Mouse (Mus musculus) mesoderm, embryonic 11.5 days (tissue): ENCODE measurements around the gene Pskh1.

Experiments used
- DNase-seq: peaks from one replicate; pipeline ENCODE4 v3.0.0-alpha.2; 2012; ENCODE audit warnings: low read depth, low spot score

The Pskh1 gene

DNA sequence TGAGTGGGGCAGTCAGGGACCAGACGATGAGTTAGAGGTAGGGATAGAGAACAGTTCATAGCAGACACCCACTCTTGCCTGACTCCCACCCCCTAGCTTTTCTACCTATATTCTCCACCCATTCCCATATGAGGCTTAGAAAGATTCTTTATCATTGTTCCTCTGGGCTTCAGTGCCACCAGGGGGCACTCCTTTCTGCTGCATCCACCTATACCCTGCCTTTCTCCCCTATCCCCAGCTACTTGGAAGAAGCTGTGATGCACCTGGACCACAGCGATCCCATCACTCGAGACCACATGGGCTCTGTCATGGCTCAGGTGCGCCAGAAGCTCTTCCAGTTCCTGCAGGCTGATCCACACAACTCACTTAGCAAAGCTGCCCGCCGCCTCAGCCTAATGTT lies 7.8 kb upstream of the Pskh1 start:
- DNase-seq = no peak

GRCm38 (mm10) chr8:105893339-105893738 lies 6.9 kb upstream of the Pskh1 start, which contains the start of gene Nrn1l:
Gene Nrn1l (plus strand): TSS chr8:105893567.
- DNase-seq = peak; percentile 78

DNA sequence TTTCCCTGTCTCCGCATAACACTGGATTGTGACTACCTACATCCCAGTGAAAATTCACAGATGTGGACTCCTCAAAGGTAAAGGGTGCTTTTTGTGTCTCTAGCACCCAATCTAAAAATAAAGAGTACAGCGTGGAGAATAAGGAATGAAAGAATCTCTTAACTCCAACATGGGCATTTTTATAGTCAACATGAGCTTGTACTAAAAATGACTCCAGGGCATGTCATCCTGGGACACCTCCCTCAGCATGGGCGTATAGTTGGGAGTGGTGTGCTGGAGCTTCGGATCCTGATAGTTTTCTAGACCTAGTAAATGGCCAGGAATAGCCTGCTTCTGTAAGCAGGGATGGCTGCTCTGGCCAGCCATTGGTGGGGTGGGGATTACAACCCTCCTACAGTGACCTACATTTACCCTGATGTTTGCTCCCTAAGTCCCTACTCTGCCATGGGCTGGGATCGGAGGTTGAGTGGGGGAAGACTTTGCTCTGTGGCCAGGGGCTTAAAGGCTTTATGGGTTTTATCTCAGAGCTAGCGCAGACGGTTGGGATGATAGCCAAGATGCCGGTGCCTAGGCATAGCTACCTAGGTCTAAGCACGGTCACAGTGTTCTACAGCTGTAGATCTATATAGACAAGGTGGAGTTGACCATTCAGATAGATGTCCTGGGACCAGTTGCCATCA lies 2.3 kb upstream of the Pskh1 start:
- no peak for DNase-seq

DNA sequence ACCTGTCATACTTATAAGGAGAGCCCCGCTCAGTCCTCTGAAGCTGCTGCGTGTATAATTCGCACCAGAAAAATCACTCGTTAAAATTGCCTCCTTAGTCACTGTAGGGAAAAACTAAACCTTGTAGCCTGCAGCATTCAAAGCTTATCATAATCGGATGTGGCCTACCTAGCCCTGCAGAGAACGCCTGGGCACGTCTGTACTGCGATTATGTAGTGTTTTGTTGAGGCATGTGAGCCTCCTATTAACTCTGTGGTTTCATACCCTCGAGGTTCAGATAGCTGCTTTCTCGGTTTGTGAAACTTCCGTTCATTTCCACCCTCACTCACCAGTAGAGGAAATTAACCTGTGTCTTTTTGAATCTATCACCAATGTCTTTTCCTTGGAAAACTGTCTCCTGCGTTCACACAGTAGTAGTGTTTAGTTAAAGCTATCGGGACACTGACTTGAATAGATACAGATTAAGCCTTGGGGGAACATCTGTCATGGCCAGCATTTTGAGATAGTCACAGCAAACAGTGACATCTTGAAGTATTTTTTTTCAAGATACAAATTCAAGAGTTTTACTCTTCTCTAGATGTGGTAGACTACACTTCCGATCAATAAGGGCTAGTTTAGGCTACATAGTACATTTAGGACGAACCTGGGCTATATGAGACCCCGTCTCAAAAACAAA lies 838 bp downstream of the Pskh1 start:
- no peak for DNase-seq

GRCm38 (mm10) chr8:105919390-105919789 lies 19.1 kb downstream of the Pskh1 start:
- no peak for DNase-seq

DNA sequence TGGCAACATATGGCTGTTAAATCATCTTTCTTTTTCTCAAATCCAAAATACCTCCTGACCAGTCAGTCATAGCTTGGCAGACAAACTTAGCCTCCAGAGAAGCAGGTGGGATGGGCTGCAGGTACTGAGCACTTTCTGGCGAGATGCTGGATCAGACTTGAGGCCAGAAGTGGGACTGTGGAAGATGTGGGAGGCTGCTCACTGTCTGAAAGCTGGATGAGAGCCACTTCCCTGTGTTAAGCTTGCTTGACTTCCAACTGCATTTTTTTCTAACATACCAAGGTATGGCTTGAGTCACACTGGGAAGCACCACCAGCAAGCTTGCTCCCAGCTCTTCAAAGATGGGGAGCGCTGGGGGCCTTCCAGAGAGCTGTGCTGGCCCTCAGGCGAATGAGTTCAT lies 24.9 kb downstream of the Pskh1 start:
- no peak for DNase-seq

- peak; percentile 84 for DNase-seq
Observed at GRCm38 (mm10) chr8:105930602-105931001, 30.4 kb downstream of the Pskh1 start.

DNA sequence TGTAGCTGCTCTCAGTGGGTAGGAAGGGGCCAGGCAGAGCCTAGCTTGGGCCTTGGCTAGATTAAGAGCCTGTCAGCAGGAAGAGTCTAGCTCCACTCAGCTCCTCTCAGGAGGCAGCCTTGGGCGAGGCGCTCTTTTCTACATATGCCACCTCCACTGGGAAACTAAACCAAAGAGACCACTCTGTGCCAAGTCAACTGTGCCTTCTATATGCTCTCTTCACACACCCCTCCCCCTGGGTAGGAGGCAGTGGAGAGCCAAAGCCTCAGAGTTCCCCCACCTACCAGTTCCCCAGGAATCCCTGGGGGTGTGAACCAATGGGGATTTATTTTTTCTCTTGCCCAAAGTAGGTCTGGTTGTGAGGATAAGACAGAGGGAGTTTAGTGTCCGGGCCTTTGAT lies 31.0 kb downstream of the Pskh1 start:
- no peak for DNase-seq

- DNase-seq = no peak
Observed at GRCm38 (mm10) chr8:105932525-105932924, 32.3 kb downstream of the Pskh1 start.

- DNase-seq = no peak
Observed at GRCm38 (mm10) chr8:105933762-105934161, 33.5 kb downstream of the Pskh1 start, which contains the start of gene Ctrl. Gene Ctrl (minus strand): TSS chr8:105933862.

DNA sequence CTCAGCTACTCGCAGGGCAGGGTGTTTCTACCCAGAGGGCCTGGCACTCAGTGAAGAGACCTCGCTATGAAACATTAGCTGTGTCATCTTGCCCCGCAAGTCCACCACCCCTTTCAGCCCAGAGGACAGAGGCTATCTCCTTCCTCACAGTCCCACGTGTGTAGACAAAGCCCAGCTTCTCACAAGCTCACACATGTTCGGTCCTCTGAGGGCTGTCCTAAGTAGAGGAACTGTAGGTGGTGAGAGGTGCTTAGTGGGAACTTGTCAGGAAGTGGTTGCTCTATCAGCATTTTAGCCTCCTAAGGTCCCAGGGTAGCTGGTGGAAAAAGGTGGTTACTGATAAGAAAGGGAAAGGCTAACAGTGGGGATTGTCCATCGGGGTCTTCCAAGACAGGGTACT lies 34.9 kb downstream of the Pskh1 start:
- no peak for DNase-seq

- no peak for DNase-seq
Observed at GRCm38 (mm10) chr8:105935863-105936603, 35.8 kb downstream of the Pskh1 start.

GRCm38 (mm10) chr8:105936866-105937475 lies 36.7 kb downstream of the Pskh1 start:
- DNase-seq = peak; percentile 93

GRCm38 (mm10) chr8:105937496-105938305 lies 37.5 kb downstream of the Pskh1 start:
- DNase-seq = peak; percentile 27

DNA sequence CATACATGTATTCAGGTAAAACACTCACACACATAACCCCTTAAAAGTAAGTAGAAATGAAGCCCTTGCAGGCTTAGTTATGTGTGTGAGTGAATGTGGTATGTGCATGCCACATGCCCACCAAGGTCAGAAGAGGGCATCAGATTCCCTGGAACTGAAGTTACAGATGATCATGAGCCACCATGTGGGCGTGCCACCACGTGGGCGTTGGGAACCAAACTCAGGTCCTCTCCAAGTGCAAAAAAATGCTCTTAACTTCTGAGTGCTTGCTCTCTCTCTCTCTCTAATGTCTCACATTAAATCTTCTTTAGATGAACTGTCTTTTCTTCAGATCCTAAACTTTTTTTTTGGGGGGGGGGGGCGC lies 38.0 kb downstream of the Pskh1 start, which contains the start of gene Psmb10:
Psmb10 (minus strand) TSS at position 139 of the 364 bp plus-strand sequence.
- no peak for DNase-seq

DNA sequence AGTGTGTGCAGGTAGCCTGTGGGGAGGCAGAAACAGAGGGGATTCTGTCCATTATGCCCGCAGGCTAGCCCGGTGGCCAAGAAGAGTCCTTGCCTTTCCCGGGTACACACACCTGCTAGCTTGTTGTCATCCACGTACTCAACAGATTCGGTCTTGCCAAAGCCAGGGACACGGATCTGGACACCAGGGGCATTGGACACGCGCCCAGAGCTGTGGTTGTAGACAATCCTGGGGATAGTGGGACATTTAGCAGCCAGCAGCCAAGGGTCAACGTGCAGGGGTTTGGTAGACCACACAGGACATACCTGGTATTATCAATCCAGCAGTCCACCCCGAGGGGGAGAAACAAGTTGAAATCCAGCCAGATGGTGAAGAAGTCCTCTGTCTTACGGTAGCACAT lies 41.8 kb downstream of the Pskh1 start:
- no peak for DNase-seq

- no peak for DNase-seq
Observed at GRCm38 (mm10) chr8:105942542-105942941, 42.3 kb downstream of the Pskh1 start.

- DNase-seq = no peak
Observed at GRCm38 (mm10) chr8:105943321-105943739, 43.1 kb downstream of the Pskh1 start, which contains the start of gene Lcat. Gene Lcat (minus strand): TSS chr8:105943382.

DNA sequence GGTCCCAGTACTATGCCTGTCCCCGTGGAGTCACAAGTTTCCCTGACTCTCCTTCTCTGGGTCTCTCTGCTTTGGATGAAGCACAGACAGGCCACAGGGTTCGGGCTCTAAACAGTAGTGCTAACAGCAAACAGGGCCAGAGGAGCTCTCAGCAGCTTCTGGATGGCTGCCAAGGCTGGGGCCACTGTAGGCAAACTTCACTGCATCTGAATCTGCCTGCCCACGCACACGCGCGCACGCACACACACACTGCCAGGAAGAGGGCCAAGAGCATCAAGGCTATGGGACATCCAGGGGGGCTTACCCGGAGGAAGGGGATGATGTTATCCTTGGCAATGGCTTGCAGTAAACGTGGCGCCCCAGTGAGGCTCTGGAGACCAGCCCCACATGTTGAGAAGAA lies 49.1 kb downstream of the Pskh1 start:
- DNase-seq = no peak

DNA sequence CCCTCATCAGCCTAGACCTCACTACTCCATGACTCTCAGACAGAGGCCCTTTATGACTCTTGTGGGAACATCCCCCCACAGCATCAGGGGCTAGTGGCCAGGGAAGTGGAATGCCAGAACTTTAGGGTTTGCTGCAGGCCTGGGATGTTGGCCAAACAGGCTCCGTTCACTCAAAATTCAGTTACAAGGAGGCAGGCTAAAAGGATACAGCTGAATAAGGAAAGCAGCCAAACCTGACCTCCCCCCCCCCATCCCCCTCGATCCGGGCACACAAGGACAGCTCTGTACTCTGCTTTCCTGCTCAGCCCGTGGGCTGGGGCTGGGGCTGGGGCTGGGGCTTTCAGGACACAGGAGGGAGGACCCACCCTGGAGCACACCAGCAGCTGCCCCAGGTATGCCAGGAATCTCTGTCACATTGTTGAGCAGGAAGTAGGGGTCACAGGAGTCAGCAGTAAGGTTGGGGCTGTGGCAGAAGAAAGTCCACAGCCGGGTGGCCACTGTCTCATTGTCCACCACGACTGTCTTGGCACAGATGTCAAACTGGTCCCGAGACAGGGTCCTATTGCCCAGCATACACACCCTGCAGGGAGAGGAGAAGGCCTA lies 50.9 kb downstream of the Pskh1 start:
- no peak for DNase-seq

GRCm38 (mm10) chr8:105956556-105956955 lies 56.3 kb downstream of the Pskh1 start:
- DNase-seq = no peak
